Mouse (Mus musculus) embryo, embryonic 10.5 days (tissue): ENCODE measurements around the gene Rpl36.
A peak's percentile ranks its signal among the peaks of the same experiment; 100 is the strongest.
"Not testable (repeated sequence)": the region's sequence is repeated elsewhere in the genome, so short reads cannot be mapped to it uniquely, and the experiment has no call there.

Source experiments
- DNase-seq: peaks from one replicate; pipeline ENCODE4 v3.0.0-alpha.2; 2015; ENCODE audit warnings: low spot score

Rpl36 gene

DNA sequence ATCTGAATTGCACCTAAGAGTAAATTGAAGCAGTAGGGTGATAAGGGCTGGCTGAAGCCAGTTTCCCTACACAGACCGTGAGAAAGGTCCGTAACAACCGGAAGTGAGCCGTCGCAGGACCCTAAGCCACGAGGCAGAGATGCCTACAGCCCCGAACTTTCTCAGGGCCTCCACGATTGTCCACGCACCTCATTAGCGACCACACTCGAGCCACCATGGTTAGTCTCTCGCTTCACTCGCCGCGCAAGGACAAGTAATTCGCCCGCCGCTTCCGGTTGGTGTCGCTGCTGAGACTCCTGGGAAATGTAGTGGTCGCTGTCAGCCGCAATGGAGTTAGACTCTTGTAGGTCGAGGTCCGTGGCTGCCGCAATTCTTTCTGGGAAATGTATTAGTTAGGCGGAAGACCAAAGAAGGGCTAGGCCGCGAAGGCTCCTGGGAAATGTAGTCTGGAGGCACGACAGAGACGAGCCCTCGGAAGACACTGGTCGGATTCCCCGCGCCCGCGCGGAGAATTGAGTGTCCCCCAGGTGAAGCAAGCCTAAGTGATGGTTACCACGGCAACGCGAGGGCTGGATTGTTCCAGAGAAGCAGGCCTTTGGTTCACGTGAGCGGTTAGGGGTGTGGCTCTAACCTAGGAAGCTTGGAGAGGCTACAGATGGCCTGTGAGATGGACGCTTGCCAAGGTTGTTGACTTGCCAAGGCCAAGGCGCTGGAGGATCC lies 3.6 kb upstream of the Rpl36 start, which contains the start of gene 2410015M20Rik:
Gene 2410015M20Rik (minus strand): TSS at position 320 of the 720 bp plus-strand sequence.
- peak; percentile 99 for DNase-seq

DNA sequence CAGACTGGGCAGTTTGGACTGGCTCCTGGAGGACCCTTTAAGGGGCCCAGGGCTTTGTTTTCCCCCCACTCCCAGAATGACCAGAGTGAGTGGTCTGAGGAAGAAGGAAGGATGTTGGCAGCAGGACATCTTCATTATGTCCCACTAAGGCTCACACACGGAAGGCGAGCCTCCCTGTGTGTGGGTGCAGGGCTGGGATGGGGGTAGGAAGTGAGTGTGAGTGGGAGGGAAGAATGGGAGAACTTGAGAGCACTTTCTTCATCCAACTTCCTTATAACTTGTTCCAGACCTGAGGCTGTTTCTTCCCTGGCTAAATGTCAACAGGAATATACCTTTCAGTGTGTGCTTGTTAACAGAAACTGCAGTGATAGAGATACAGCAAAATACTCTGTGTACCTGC lies 1.9 kb upstream of the Rpl36 start:
- no peak for DNase-seq

DNA sequence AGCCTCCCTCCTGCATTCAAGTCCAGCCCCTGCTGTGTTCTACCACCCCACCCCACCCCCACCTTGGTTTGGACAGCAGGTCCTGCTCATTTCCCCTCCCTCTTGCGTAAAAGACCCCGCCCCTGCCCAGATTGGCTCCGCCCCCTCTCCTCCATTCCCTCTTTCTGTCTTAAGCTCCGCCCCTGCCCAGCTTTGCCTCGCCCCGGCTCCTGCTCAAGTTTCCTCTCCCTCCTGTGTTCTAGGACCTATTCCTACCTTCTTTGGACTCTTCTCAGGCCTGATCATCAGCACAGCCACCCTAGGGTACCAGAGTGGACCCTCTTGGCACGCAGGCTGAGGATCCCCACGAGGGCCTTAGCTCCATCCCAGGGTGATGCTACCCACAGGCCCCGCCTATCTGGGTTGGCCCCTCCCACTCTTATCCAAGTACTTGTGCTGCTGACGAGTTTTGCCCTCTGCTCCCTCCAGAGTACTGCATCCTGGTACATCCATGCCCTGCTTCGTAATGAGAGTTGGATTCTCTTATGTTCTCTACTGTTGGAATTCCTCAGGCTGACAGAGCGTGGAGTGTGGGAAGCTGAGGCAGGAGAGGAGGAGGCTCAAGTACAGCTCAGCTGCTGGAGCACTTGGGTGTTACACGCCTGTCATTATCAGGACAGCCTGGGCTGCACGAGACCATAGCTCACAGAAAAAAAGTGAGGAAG lies 1.2 kb upstream of the Rpl36 start:
- peak; percentile 76 for DNase-seq

DNA sequence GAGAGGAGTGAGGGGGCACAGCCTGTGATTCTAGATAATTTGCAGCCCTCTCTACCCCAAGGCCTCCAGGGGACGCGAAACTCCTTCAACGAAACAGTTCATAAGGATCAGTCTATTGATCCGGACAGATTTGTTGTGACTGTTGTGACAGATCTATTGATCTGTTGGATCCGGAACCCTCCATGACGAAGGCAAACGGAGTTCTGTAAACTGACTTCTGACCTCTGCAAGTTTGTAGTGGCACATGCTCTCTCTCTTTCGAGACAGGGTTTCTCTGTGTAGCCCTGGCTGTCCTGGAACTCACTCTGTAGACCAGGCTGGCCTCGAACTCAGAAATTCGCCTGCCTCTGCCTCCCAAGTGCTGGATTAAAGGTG lies 664 bp upstream of the Rpl36 start:
- not testable (repeated sequence) for DNase-seq

DNA sequence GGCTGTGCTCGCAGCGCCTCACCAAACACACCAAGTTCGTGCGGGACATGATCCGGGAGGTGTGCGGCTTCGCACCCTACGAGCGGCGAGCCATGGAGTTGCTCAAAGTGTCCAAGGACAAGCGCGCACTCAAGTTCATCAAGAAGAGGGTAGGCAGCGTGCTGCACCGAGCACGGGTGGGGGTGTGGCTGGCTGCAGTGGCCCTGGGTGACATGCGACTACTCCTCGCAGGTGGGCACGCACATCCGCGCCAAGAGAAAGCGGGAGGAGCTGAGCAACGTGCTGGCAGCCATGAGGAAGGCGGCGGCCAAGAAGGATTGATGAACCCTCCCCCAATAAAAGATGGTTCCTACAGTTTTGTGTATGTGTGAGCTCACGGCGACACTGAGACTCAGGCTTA lies 677 bp downstream of the Rpl36 start:
- not testable (repeated sequence) for DNase-seq

DNA sequence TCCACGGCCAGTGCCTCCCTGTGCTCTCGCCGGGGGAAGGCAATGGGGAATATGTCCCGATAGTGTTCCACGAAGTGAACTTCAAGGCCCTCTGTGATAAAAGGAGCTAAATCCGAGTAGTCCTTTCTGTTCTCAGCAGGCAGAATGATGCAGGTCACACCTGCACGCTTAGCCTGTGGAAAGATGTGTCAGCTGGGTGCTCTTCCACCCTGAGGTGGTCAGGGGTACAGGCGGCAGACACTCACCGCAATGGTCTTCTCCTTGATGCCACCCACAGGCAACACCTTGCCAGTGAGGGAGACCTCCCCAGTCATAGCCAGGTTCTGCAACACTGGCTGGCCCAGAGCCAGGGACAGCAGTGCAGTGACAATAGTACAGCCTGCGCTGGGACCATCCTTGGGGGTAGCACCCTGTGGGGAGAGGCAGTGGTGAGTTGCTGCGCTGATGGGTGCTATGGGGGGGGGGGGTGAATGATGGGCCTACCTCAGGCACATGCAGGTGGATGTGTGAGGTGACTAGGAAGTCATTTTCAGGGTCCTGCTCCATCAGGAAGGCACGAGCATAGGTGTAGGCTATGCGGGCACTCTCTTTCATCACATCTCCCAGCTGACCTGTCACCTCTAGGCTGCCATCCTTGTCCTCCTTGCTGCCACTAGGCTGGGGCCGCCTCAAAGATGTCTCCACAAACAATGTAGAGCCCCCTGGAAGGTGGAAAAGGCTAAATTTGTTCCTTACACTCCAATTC lies 1.3 kb downstream of the Rpl36 start:
- DNase-seq: no peak

DNA sequence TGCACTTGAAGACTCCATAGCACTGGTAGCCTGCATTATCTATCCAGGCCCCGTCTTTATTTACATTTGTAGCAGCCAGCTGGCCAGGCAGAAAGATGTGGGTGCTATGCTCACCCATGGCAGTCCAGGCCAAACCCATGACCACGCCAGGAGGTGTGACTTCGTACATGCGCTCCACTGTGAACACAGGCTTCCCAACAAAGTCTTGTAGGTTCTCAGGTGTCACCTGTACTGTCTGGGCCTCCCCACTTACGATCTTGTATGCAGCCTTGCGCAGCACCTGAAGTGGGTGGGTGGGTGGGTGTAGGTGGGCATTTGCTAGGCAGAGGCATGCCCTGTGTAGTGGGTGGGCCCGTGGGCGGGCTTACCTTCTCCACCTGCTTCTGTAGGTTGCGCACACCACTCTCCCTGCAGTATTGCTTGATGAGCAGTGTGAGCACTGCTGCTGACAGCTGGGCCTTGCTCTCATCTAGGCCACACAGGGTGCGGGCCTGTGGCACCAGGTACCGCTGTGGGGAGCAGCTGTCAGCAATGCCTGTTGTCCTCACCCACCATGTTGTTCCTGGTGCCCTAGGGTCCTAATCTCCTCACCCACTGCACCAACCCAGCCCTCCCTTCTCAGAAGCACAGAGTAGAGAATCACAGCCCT lies 2.0 kb downstream of the Rpl36 start:
- no peak for DNase-seq

DNA sequence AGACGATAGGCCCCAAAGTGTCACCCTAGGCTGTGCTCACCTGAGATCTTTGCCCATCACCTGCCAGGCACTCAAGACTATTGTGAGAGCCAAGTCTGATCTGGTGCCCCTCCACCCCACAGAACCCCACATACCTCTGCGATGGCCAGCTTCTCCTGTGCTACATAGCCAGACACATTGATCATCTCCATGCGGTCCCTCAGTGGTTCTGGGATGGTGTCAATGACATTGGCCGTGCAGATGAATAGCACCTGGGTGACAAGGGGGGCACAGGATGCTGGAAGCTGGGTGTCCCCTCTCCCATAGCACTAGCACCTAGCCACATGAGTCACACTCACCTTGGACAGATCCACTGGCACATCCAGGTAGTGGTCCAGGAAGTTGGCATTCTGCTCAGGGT lies 2.6 kb downstream of the Rpl36 start:
- no peak for DNase-seq

DNA sequence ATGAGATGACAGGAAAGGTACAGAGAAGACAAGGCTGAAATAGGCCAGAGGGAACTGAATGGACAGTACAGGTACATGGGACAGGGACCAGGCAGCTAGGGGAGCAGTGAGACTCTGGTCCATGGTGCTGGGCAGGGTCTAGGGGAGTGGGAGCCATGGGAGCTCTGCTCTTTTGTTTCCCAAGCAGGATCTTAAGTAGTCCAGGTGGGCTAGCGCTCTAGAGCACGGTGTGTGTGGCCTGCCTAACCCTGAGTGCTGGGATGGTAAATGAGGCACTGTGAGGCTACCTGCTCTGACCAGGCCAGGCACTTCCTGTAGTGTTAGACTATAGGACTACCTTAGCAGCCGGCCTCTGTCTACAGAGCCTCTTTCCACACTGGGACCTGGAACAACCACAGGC lies 3.5 kb downstream of the Rpl36 start:
- DNase-seq: no peak

DNA sequence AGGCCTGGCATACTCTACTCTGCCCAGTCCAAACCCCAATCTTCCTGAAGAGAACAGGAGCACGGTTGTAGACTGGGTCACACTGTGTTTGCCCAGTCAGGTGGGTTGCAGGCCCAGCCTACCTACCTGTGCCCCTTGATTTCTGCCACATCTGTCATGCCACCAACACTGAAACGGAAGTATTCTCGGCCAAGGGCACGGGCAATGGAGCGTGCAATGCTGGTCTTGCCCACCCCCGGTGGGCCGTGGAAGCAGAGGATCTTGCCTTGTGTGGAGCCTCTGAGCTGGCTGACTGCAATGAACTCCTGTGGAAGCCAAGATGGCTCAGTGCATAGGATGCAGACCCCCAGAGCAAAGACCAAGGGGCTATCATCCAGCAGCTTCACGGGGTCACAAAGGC lies 4.4 kb downstream of the Rpl36 start:
- DNase-seq: no peak

DNA sequence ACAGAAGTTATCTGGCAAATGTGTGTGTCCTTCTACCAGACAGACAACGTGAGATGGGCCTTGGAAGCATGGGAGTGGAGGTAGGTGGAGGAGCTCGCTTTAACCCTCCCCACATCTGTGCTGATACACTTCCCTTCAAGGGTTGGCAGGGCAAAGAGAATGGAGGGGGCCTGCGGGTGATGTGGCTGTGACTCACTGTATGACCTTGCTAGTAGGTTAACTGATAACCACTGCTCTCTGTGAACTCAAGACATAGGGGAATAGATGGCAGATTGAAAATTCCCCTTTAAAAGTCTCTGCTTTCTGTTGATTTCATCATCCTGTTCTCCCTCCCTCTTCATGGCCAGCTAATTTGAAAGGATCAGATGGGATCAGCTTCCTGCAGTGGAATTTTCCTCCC lies 12.3 kb downstream of the Rpl36 start:
- DNase-seq: no peak

DNA sequence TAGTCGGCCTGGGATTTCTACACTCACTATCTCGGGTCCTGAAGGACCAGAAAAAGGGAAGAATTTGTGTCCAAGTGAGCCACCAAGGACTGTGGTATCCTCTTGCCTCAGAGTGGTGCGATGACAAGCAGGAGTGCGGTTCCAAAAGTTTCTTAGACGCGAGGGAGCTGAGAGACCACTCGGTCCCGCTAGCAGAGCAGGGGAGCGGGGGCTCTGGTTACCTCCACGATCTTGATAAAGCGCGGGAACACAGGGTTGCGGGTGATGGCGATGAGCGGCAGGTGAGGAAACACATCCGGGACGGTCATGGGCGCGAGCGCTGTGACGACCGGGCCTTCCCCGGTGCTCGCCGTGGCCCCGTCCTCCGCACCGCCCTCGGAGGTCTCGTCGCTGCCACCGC lies 13.0 kb downstream of the Rpl36 start:
- no peak for DNase-seq

DNA sequence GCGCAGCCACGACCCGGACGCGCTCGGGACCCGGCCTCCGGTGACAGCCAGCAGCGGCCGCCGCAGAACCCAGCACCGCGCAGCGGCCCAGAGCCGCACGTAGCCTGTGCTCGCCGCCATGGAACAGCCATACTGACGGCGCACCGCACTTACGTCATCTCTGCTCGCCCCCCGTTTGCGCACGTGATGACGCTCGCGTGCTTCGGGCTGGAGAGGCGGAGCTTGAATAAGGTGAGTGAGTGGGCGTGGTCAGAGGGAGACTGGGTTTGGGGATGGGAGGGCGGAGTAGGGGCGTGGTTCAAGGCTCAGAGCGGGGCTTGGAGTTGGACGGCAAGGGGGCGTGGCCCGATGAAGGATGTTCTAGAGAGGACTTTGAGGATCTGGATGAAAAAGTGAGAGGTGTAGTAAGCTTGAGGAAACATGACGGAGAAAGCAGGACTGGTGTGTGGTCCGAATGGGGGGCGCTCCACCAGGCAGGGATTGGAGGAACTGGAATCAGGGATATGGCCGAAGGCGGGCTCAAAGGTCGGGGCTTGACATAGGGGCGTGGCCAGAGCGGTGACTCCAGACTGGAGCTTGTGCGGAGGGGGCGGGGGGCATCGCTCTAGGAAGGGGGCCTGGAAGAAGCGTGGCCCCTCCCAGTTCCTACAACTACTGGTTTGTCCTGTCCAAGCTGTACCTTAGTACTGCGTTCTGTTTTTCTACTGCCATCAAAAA lies 13.7 kb downstream of the Rpl36 start, which contains the start of gene Lonp1:
Gene Lonp1 (minus strand): TSS at position 134 of the 717 bp plus-strand sequence.
- DNase-seq: peak; percentile 100

DNA sequence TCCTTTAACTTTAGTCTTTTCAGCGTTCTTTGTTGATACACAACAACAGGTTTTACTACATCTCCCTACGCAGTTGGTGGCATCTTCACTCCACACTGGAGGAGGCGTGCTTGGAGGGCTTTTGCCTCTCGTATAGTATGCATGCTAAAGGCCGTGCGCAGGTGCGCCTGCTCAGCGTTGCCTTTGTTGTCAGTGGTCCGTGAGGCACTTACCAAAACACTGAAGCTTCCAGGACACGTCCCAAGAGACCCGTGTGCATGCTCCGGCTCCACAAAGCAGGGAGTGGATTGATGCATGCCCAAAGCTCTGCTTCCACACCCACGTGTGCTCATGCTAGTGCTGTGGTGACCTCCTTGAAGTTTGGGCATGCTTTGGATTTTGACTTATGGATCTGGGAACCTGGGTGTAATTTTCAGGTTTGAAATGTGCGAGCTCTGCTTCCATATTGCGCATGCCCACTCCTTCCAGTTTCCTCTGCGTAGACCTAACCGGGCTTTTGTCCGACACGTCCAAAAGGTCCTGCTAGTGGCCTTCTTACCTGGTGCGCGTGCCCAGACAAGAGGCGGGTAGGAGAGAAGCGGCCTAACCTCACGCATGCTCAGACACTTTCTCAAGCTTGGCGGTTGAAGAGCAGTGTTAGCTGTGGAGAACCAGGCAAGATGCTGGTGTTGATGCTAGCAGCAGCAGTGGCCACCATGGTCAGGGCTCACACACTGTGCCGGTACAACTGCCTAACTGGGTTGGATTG lies 14.5 kb downstream of the Rpl36 start, which contains the start of gene Catsperd:
Gene Catsperd (plus strand): TSS at position 614 of the 748 bp plus-strand sequence.
- peak; percentile 54 for DNase-seq

DNA sequence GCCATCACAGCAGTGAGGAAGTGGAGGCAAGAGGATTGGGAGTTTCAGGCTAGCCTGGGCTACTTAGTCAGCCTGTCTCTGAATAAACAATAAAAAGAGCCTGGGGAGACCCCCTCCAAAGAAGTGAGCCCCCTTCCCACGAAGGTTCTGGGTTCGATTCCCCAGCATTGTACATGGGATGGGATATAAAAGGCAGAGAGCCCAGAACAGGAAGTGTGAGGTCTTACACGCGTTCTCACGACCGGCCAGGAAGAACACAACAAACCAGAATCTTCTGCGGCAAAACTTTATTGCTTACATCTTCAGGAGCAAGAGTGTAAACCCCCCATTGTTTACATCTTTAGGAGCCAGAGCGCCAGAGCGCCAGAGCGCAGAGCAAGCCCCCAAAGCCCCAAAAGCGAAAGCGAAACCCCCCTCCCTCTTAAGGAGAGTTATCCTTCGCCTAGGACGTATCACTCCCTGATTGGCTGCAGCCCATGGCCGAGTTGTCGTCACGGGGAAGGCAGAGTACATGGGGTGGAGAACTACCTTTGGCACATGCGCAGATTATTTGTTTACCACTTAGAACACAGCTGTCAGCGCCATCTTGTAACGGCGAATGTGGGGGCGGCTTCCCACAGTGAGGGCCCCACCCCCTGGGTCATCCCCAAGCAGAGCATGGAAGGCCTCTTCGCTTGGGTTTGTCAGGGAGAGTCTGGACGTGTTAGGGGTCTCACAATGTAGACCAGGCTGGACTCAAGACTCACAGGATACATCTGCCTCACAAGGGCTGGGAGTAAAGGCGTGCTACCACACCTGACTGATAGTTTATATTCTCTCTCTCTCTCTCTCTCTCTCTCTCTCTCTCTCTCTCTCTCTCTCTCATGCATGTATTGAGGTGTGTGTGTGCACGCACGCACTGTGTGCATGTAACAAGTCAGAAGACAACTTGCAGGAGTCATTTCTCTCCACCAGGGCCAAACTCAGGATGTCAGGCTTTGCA lies 16.9 kb downstream of the Rpl36 start:
- not testable (repeated sequence) for DNase-seq

DNA sequence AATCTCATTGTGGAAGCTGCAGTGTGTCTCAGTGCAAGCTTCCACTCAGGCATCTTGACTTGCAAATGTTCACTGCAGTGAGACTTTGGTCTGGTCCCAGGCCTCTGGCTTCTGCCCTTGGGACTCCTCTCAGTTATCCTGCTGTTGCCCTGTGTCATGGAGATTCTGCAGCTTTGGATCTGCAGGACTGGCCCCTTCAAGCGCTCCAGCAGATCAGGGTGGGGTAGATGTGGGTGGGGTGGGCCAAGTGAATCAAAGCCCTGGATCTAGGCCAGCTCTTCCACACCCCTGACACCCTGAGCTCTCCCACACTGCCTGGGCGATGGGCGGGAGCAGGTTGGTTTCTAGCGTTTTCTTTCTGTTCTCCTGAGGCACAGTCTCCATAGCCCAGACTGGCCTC lies 18.6 kb downstream of the Rpl36 start:
- DNase-seq: no peak

DNA sequence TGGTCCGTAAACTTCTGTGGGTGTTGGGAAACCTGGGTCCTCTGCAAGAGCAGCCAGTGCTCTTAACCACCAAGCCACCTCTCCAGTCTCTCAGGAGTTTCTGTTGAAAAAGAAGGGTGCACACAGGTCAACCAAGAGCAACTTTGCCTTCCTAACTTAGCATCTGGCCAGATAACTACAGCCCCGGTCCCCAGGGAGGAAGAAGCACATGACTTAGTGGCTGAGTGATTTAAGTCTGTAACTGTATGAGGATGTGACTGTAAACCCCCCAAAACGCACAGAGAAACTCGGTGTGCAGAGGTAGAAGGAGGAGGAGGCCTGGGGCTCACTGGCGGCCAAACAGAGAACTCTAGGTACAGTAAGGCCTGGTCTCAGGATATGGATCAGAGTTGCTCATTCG lies 20.8 kb downstream of the Rpl36 start:
- no peak for DNase-seq

DNA sequence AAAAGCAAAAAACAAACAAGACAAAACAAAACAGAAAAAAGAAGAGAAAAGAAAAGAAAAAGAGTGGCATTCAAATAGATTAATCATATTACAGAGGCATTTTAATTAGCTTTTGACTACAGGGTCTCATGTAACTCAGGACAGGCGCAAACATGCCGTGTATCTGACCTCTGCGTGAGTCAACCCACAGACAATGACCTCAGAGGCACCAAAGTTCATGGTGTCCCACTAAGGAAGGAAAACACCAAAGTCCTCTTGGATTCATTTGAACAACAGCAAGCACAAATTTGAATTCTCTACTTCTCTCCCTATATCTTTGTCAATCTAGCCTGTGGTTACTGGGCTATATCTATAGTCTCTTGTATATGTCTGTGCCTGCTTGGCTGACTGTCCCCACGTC lies 30.0 kb downstream of the Rpl36 start:
- no peak for DNase-seq

DNA sequence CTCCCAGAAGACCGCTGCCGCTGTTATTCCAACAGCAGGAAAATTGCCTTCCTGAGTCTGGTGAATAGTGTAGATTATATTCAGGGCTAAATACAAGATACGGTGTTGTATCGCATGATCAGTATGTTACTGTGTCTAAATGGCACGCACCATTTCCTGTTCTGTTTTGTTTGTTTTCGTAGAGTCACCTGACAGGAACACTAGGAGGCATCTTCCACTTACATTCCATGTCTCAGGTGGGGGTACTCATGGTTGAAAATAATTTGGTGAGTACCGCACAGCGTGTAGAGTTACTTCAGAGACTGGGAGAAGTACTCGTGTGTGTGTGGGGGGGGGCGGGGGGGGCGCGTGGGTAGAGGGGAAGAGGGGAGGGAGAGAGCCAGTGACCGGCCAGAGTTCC lies 34.3 kb downstream of the Rpl36 start:
- no peak for DNase-seq

DNA sequence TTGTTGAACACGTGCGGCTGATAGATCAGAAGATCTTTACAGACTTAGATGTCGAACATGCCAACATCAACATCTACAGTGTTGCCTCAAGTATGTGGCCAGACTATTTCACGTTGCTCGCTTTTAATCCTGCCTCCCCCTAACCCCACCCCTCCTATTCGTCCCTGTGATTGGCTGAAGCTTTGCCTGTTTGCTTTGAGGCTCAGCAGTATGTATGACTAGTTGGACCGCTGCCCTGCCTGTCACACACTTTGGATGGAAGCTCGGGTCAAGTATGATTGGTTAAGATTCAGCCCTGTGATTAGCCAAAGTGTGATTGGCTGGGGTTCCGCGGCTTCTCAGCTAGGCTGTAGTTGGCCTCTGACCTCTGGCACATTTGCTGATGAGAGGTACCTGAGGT lies 38.6 kb downstream of the Rpl36 start:
- no peak for DNase-seq
